Mouse (Mus musculus): Measurements from ENCODE around the gene Hoxb7. TPM values are rescaled to one million over a fixed set of nuclear protein-coding genes. Genes with fewer than 3 reads are reported as not detected.

Hoxb7 gene
- polyA plus RNA-seq (2014; fragmentation: Nextera tagmentation; extraction: Ambion mirVana) = not detected in 2 replicates

- H3K4me1 ChIP-seq (ENCODE audit: control insufficient read depth, insufficient read depth, low read length) = 0 out of 2 replicates have a peak, but pooled peaks cover 2% of the 10 kb centered on the region
- H3K4me3 ChIP-seq (replicated peaks; ENCODE audit: low read depth, low read length) = no peak within 1 kb of the TSS
- no peak within 1 kb of the TSS for H3K9ac ChIP-seq (replicated peaks; ENCODE audit: low read length)
- no peak for DNase-seq
- peaks cover 99% of the 10 kb centered on the region for H3K27me3 ChIP-seq (ENCODE audit: control insufficient read depth, insufficient read depth, low read length)
- no peak for ATAC-seq (ENCODE audit: low FRiP score, low TSS enrichment)
- WGBS = 2% methylated on average over 43 of the region's 43 CpGs
- H3K36me3 ChIP-seq (ENCODE audit: control insufficient read depth, insufficient read depth, low read length) = no peaks in the 10 kb centered on the region
- no peak within 1 kb of the TSS for H3K27ac ChIP-seq (replicated peaks; ENCODE audit: low read depth, low read length)
- no peak within 1 kb of the TSS for H3K4me2 ChIP-seq (ENCODE audit: low read length)
- H3K9me3 ChIP-seq (ENCODE audit: control insufficient read depth, low read length) = no peaks in the 10 kb centered on the region
These were observed at the start of gene Hoxb7 for GRCm38 (mm10) chr11:96285771-96286738. Gene Hoxb7, plus strand, starts transcription at chr11:96286623.

GRCm38 (mm10) chr11:96240211-96240610 lies 46.2 kb upstream of the Hoxb7 start:
- WGBS = 2% methylated on average over 7 of the region's 7 CpGs
- Histone ChIP-seq H3K27ac (replicated peaks; ENCODE audit: low read depth, low read length) (no peak overlapping the region), H3K36me3 (ENCODE audit: control insufficient read depth, insufficient read depth, low read length) (no peaks in the 10 kb centered on the region), H3K27me3 (ENCODE audit: control insufficient read depth, insufficient read depth, low read length) (0 out of 2 replicates have a peak, but pooled peaks cover 7% of the 10 kb centered on the region), H3K9me3 (ENCODE audit: control insufficient read depth, low read length) (no peaks in the 10 kb centered on the region), H3K4me1 (ENCODE audit: control insufficient read depth, insufficient read depth, low read length) (no peaks in the 10 kb centered on the region), H3K9ac (replicated peaks; ENCODE audit: low read length) (no peak overlapping the region), H3K4me2 (ENCODE audit: low read length) (no peak overlapping the region), H3K4me3 (replicated peaks; ENCODE audit: low read depth, low read length) (no peak overlapping the region)
- ATAC-seq (ENCODE audit: low FRiP score, low TSS enrichment) = no peak
- DNase-seq = peak; percentile 82

GRCm38 (mm10) chr11:96250901-96251300 lies 35.5 kb upstream of the Hoxb7 start:
- Histone ChIP-seq H3K4me2 (ENCODE audit: low read length) (no peak overlapping the region), H3K4me1 (ENCODE audit: control insufficient read depth, insufficient read depth, low read length) (no peaks in the 10 kb centered on the region), H3K27ac (replicated peaks; ENCODE audit: low read depth, low read length) (no peak overlapping the region), H3K27me3 (ENCODE audit: control insufficient read depth, insufficient read depth, low read length) (peaks cover 83% of the 10 kb centered on the region), H3K9ac (replicated peaks; ENCODE audit: low read length) (no peak overlapping the region), H3K36me3 (ENCODE audit: control insufficient read depth, insufficient read depth, low read length) (no peaks in the 10 kb centered on the region), H3K4me3 (replicated peaks; ENCODE audit: low read depth, low read length) (no peak overlapping the region), H3K9me3 (ENCODE audit: control insufficient read depth, low read length) (0 out of 2 replicates have a peak, but pooled peaks cover 2% of the 10 kb centered on the region)
- under 1% methylated on average over 14 of the region's 14 CpGs for WGBS
- ATAC-seq (ENCODE audit: low FRiP score, low TSS enrichment) (no peak), DNase-seq (no peak)

GRCm38 (mm10) chr11:96251480-96252031 lies 34.9 kb upstream of the Hoxb7 start:
- no peak overlapping the region for H3K9ac ChIP-seq (replicated peaks; ENCODE audit: low read length)
- DNase-seq (no peak), ATAC-seq (ENCODE audit: low FRiP score, low TSS enrichment) (no peak)
- H3K27ac ChIP-seq (replicated peaks; ENCODE audit: low read depth, low read length) = no peak overlapping the region
- H3K36me3 ChIP-seq (ENCODE audit: control insufficient read depth, insufficient read depth, low read length) = no peaks in the 10 kb centered on the region
- H3K9me3 ChIP-seq (ENCODE audit: control insufficient read depth, low read length) = 0 out of 2 replicates have a peak, but pooled peaks cover 2% of the 10 kb centered on the region
- 1% methylated on average over 46 of the region's 46 CpGs for WGBS
- H3K4me2 ChIP-seq (ENCODE audit: low read length) = no peak overlapping the region
- no peak overlapping the region for H3K4me3 ChIP-seq (replicated peaks; ENCODE audit: low read depth, low read length)
- H3K4me1 ChIP-seq (ENCODE audit: control insufficient read depth, insufficient read depth, low read length) = no peaks in the 10 kb centered on the region
- H3K27me3 ChIP-seq (ENCODE audit: control insufficient read depth, insufficient read depth, low read length) = peaks cover 84% of the 10 kb centered on the region

- H3K36me3 ChIP-seq (ENCODE audit: control insufficient read depth, insufficient read depth, low read length) = no peaks in the 10 kb centered on the region
- H3K9ac ChIP-seq (replicated peaks; ENCODE audit: low read length) = no peak overlapping the region
- 2% methylated on average over 12 of the region's 12 CpGs for WGBS
- ATAC-seq (ENCODE audit: low FRiP score, low TSS enrichment) (no peak), DNase-seq (no peak)
- 0 out of 2 replicates have a peak, but pooled peaks cover 2% of the 10 kb centered on the region for H3K9me3 ChIP-seq (ENCODE audit: control insufficient read depth, low read length)
- H3K4me1 ChIP-seq (ENCODE audit: control insufficient read depth, insufficient read depth, low read length) = no peaks in the 10 kb centered on the region
- peaks cover 93% of the 10 kb centered on the region for H3K27me3 ChIP-seq (ENCODE audit: control insufficient read depth, insufficient read depth, low read length)
- H3K4me2 ChIP-seq (ENCODE audit: low read length) = no peak overlapping the region
- H3K4me3 ChIP-seq (replicated peaks; ENCODE audit: low read depth, low read length) = no peak overlapping the region
- H3K27ac ChIP-seq (replicated peaks; ENCODE audit: low read depth, low read length) = no peak overlapping the region
These were observed 33.8 kb upstream of the Hoxb7 start for GRCm38 (mm10) chr11:96252541-96253120.

- Histone ChIP-seq H3K4me1 (ENCODE audit: control insufficient read depth, insufficient read depth, low read length) (no peaks in the 10 kb centered on the region), H3K36me3 (ENCODE audit: control insufficient read depth, insufficient read depth, low read length) (no peaks in the 10 kb centered on the region), H3K4me3 (replicated peaks; ENCODE audit: low read depth, low read length) (no peak overlapping the region), H3K27me3 (ENCODE audit: control insufficient read depth, insufficient read depth, low read length) (peaks cover 100% of the 10 kb centered on the region), H3K9me3 (ENCODE audit: control insufficient read depth, low read length) (0 out of 2 replicates have a peak, but pooled peaks cover 2% of the 10 kb centered on the region), H3K27ac (replicated peaks; ENCODE audit: low read depth, low read length) (no peak overlapping the region), H3K9ac (replicated peaks; ENCODE audit: low read length) (no peak overlapping the region), H3K4me2 (ENCODE audit: low read length) (no peak overlapping the region)
- WGBS = 3% methylated on average over 11 of the region's 11 CpGs
- DNase-seq (no peak), ATAC-seq (ENCODE audit: low FRiP score, low TSS enrichment) (no peak)
These were observed 32.2 kb upstream of the Hoxb7 start for GRCm38 (mm10) chr11:96254221-96254620.

GRCm38 (mm10) chr11:96255111-96255995 lies 31.1 kb upstream of the Hoxb7 start:
- ATAC-seq (ENCODE audit: low FRiP score, low TSS enrichment) (no peak), DNase-seq (no peak)
- H3K4me2 ChIP-seq (ENCODE audit: low read length) = no peak overlapping the region
- no peak overlapping the region for H3K9ac ChIP-seq (replicated peaks; ENCODE audit: low read length)
- H3K36me3 ChIP-seq (ENCODE audit: control insufficient read depth, insufficient read depth, low read length) = no peaks in the 10 kb centered on the region
- H3K27ac ChIP-seq (replicated peaks; ENCODE audit: low read depth, low read length) = no peak overlapping the region
- WGBS = 2% methylated on average over 39 of the region's 39 CpGs
- H3K4me3 ChIP-seq (replicated peaks; ENCODE audit: low read depth, low read length) = no peak overlapping the region
- H3K9me3 ChIP-seq (ENCODE audit: control insufficient read depth, low read length) = no peaks in the 10 kb centered on the region
- peaks cover 100% of the 10 kb centered on the region for H3K27me3 ChIP-seq (ENCODE audit: control insufficient read depth, insufficient read depth, low read length)
- H3K4me1 ChIP-seq (ENCODE audit: control insufficient read depth, insufficient read depth, low read length) = no peaks in the 10 kb centered on the region

GRCm38 (mm10) chr11:96255996-96256445 lies 30.4 kb upstream of the Hoxb7 start:
- no peak for ATAC-seq (ENCODE audit: low FRiP score, low TSS enrichment)
- H3K4me1 ChIP-seq (ENCODE audit: control insufficient read depth, insufficient read depth, low read length) = no peaks in the 10 kb centered on the region
- H3K27me3 ChIP-seq (ENCODE audit: control insufficient read depth, insufficient read depth, low read length) = peaks cover 100% of the 10 kb centered on the region
- H3K27ac ChIP-seq (replicated peaks; ENCODE audit: low read depth, low read length) = no peak overlapping the region
- no peaks in the 10 kb centered on the region for H3K36me3 ChIP-seq (ENCODE audit: control insufficient read depth, insufficient read depth, low read length)
- no peaks in the 10 kb centered on the region for H3K9me3 ChIP-seq (ENCODE audit: control insufficient read depth, low read length)
- H3K9ac ChIP-seq (replicated peaks; ENCODE audit: low read length) = no peak overlapping the region
- DNase-seq = no peak
- whole genome bisulfite sequencing = 2% methylated on average over 14 of the region's 14 CpGs
- no peak overlapping the region for H3K4me3 ChIP-seq (replicated peaks; ENCODE audit: low read depth, low read length)
- no peak overlapping the region for H3K4me2 ChIP-seq (ENCODE audit: low read length)
